Mouse (Mus musculus): ENCODE measurements around the gene Bcas3. TPM values are rescaled to one million over a fixed set of nuclear protein-coding genes. Genes with fewer than 3 reads are reported as not detected.

Gene Bcas3
- 10 to 100 TPM; 21.5 to 26.8 TPM for total RNA-seq (2021)
- long read RNA-seq, experiment 1, partial matches to known transcripts: 2 of 9 reads
- long read RNA-seq, experiment 1, other reads (novel, unspliced or antisense): 7 of 9 reads
- long read RNA-seq, experiment 2, partial matches to known transcripts: 0 of 8 reads
- long read RNA-seq, experiment 2, other reads (novel, unspliced or antisense): 8 of 8 reads

GRCm38 (mm10) chr11:85352539-85353380, at the start of gene Bcas3:
Gene Bcas3 (plus strand): TSS chr11:85353167.
- DNase-seq: peak; percentile 94

DNA sequence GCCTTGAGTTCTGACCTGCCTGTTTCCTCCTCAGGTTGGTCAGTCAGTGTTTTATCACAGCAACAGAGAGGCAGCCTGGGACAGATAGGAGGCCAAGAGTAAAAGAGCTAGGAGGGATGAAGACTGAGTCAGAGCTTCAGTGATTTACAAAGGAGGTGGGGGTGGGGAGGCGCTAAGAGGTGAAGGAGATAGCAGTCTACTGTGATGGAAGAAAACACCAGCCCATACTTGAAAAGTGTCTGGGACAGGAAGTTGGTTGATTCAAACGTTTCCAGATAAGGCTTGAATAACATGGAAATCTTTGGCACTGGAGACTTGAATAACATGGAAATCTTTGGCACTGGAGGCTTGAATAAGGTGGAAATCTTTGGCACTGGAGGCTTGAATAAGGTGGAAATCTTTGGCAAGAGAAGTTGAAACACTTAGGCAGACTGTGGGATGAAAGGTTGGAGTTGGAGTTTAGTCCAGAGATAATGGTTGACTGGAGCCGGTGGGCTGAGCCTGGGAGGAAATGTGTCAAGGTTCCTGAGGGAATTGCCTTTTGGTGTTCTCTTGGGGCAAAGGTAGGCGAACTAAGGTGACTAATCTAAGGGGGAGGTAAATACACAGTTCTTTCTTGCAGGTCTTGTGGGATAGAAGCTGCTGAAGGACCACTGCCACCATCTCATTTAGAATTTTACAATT, 46.2 kb upstream of the Bcas3 start:
- DNase-seq: no peak

GRCm38 (mm10) chr11:85308799-85309198, 44.2 kb upstream of the Bcas3 start:
- no peak for DNase-seq

DNA sequence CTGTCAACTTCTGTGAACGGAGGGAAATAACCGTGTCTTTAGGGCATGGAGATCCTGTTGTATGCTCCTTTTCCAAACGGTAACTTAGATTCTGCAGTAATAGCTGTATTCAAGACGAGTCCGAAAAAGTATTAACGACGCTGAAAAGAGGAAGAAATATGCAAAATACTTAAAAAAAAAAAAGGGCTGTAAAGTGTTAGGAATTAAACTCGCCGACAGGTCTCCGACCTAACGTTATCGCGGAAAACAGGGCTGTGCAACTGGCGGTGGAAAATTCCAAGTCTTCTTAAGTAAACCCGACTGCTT, 42.6 kb upstream of the Bcas3 start:
- DNase-seq: no peak

DNA sequence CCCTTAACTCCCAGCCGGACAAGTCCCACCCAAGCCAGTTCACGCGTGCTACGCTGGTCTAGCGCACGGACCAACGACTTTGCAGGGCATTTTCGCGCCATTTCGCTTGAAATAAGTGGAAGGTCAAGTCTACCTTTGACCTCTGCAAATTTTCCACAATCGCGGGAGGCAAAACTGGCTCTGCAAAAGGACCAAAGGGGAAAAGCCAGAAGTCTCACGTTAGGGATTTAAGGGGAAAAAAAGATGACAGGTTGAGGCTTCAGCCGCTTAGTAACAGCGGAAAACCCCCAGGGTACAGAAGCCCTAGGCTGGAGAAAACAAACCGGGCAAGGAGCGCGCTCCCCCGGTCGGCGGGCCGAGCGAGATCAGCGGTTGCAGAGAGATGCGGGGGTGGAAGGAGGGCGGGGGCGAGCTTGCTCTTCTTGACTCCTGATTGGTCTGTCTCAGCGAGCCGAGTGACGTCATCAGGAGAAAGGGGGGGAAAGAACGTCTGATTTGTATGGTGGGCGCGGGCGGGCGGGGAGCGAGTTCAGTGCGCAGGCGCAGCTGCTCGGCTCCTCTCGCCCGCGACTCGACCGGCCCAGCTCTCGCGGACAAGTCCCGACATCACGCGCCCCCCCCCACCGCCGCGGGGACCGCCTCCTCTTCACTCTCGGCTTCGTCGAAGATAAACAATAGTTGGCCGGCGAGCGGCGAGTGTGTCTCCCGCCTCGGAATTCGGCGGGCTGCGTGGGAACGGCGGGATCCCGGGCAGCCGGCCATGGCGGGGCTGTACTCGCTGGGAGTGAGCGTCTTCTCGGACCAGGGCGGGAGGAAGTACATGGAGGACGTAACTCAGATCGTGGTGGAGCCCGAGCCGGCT, 42.0 kb upstream of the Bcas3 start, which contains the start of gene Ppm1d:
Gene Ppm1d (plus strand): TSS at position 532 of the 862 bp plus-strand sequence.
- peak; percentile 99 for DNase-seq

DNA sequence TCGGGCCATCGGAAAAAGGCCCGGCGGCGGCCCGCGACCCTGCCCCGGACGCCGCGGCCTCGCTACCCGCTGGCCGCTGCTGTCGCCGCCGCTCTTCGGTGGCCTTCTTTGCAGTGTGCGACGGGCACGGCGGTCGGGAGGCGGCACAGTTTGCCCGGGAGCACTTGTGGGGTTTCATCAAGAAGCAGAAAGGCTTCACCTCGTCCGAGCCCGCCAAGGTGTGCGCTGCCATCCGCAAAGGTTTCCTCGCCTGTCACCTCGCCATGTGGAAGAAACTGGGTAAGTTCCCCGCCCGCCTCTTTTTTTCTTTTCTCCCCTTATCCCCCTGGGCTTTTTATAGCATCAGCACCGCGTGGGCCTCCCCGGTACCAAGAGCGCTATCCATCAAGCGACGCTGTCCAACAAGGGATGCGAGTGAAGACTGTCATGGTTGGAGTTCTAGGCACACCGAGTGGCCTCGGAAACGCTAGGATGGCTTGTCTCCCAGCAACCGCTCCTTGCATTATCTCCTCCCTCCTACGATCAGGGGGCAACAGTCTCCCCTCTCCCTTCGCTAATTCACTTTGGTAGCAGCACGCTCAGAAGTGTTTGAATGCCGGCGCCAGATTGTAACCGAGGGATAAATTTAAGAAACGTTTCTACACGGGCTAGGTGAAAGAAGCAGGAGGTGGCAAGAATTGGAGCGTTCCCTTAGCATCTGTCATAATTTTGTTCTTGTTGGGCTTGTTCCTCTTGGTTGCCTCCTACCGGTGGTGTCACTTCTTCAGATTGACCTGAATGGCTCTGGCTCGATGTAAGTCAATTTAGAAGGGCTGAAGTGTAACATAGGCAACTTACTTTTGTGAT, 41.1 kb upstream of the Bcas3 start:
- peak; percentile 32 for DNase-seq

DNA sequence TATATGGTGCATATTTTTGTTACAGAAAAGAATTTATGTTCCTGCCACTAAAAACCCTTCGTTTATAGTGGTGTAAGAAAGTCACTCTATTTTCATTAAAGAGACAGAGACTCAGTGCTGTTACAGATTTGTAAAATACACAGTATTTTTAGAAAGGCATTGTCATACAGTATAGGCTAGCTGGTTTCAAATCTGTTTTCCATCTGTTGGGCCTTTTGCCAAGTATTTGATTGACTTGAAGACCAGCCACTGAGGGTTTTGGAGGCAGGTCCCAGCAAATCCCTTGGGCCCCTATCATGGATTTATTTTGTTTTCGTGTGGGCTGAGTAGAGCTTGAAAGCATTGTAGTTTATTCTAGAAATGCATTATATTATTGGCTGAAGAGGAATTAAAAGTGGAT, 40.1 kb upstream of the Bcas3 start:
- peak; percentile 45 for DNase-seq

GRCm38 (mm10) chr11:85313361-85313760, 39.6 kb upstream of the Bcas3 start:
- no peak for DNase-seq

DNA sequence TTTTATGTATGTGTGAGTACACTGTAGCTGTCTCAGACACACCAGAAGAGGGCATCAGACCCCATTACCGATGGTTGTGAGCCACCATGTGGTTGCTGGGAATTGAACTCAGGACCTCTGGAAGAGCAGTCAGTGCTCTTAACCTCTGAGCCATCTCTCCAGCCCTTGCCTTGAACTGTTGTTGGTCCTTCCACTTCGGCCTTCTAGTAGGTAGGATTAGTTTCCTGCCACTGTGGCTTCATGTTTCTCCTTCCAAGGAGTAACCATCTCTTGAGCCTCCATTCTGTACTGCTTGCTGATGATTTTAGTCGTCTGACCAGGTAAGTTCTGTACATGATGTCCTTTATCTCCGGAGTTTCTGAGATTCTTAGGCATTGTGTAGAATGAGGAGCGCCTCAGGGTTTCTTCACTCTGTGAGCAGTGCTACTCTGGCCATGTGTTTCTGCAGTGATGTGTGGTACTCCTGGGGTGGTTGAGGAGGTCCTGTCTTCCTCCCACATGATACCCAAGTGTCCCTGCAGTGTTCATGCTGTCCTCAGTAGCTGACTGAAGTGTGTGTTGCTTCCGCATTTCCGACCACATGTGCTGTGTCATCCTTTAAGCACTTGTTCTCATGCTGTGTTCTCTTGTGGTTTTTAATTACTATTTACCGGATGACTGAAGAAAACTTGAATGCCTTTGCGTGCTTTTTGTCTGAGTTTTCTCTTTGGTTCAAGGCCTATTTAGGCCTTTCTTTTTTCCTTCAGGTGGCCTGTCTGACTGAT, 29.2 kb upstream of the Bcas3 start:
- DNase-seq: no peak

DNA sequence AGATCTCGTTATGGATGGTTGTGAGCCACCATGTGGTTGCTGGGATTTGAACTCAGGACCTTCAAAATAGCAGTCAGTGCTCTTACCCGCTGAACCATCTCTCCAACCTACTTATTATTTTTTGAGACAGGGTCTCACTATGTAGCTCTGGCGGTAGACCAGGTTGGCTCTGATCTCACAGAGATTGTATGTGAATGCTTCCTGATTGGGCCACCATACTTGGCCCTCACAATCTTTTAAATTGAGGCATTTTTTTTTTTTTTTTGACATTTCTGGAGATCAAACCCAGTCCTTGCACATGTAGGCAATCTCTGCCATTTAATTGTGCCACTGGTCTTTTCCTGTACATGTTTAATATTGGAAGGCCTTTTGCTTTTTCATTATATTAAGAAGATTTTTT, 24.2 kb upstream of the Bcas3 start:
- no peak for DNase-seq

DNA sequence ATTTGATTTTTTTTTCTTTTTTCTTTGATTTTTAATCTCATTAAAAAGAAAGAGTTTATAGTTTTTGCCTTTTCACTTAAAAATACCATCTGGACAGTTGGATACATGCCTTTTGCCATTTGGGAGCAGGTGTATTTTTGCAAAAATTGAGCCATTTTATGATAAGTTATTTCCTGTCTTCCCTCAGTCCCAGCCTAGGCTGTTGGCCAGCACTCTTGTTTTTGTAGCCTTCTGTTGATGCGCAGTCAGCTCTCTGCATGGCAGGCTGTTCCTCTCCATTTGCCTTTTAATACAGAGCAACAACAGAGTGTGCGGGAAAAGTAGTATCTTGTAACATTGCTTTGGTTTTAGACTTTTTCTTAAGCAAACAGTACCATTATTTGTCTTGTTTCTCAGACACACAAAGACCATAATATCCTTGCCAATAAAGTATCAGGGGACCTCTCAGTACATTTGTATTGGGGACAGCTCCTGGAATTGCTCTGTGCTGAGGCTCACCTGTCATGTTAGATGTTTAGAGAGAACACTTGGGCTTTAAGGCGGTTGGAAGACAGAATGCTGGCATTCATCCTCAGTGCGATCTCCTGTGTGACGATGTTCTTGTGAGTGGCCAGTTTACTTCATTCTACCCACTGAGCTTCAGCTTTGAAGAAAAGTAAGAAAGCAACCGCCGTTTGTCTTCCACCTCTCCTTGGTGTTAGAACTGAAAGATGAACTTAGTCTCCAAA, 23.6 kb upstream of the Bcas3 start:
- no peak for DNase-seq

DNA sequence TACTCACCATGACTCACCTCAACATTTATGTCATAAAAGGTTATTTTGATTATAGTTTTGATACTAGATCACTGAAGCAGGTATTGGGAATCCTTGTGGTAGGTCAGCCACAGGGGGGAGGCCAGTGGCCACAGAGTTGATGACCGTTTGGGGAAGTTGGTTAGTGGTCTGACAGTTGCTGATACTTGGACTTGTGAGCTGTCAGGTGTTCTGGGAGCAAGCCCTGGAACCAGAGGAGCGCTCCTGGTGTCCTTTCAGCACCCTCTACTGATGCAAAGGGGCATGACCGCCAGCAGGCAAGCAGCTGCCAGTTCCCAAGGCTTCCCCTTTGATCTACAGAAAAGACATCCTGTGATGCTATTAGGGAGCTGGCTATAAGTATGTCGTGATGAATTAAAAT, 18.2 kb upstream of the Bcas3 start:
- DNase-seq: peak; percentile 38

DNA sequence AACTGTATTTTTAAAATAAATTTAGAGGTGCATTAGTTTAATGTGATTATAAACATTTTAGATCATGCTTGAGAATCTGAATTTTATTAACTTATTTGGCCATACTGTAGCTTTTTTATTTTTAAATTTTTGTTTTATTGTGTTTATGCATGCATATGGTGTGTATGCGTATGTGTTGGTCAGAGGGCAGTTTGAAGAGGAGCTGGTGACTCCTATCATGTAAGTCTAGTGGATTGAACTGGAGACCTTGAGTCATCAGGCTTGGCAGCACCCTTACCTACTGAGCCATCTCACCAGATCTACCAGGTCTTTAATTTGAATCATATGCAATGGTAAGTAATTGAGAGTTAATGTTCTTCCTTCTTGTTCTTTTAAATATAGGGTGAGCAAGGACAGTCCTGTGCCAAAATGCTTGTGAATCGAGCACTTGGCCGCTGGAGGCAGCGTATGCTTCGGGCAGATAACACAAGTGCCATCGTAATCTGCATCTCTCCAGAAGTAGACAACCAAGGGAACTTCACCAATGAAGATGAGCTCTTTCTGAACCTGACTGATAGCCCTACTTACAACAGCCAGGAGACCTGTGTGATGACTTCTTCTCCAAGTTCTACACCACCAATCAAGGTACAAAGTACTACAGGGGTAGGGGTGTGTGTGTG, 13.7 kb upstream of the Bcas3 start:
- no peak for DNase-seq

DNA sequence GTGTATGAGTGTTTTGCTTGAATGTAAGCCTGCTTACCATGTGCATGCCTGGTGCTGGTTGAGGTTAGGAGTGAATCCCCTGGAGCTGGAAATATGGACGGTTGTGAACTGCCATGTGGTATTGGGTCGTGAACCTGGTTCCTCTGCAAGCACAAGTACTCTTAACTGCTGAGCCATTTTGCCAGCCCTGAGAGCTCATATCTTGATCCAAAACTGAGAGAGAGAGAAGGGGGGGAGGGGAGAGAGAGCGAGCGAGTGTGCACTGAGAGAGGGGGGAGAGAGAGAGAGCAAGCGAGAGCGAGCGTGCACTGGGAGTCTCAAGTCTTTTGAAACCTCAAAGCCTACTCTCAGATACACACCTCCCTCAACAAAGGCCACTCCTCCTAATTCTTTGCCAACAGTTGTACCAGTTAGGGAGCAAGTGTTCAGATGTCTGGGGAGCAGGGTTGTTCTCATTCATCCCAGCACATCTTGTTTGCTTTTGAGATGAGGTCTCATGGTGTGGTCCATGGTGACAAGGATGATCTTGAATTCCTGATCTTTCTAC, 12.8 kb upstream of the Bcas3 start:
- DNase-seq: no peak

- no peak for DNase-seq
Observed at GRCm38 (mm10) chr11:85353819-85354218, 852 bp downstream of the Bcas3 start.

GRCm38 (mm10) chr11:85359641-85360040, 6.7 kb downstream of the Bcas3 start:
- no peak for DNase-seq

GRCm38 (mm10) chr11:85361621-85362020, 8.7 kb downstream of the Bcas3 start:
- no peak for DNase-seq

DNA sequence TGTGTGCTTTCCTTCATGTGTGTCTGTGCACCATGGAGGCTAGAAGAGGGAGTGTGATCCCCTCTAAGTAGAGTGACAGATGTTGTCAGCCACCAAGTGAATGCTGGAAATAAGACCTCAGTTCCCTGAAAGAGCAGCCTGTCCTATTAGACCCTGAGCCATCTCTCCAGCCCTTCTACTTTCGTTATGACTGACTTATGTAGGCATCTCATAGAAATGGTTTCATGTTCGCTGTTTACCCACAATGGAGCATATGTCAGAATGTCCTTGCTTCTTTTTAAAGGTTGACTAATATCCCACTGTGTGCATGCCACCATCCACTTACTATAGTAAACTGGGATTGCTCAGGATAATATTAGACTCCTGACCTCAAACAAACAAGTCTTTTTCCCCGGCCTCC, 13.2 kb downstream of the Bcas3 start:
- no peak for DNase-seq

DNA sequence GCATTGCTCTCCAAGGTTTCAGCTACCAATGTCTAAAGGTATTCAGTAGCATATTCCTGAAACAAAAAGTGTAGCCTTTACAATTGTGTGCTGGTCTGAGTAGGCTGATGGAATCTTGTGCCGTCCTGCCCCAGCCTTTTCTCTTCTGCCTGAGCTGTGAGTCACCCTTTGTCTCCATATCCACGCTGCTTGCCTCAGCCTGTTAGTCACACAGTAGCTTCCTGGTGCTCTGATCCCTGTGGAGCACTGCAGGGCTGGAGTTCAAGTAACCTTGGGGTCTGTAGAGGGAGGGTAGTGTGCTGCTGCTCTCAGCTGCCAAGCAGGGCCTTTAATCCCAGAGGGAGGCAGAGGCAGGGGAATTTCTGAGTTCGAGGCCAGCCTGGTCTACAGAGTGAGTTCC, 14.9 kb downstream of the Bcas3 start:
- DNase-seq: no peak
